Comparison of ENCODE assay signal across 24 mouse cellular contexts in genomic region chr14:98113106-98113505, GRCm38 (mm10). TPM values are rescaled to one million over a fixed set of nuclear protein-coding genes. Genes with fewer than 3 reads are reported as not detected.
DNase-seq lines count a peak whose midpoint lies in the region; ATAC-seq and TF ChIP-seq lines count a peak whose summit lies in the region.
"Had no signal": no experiment of that assay in that cellular context is flagged by ENCODE, and none has a peak within 500 bp of the region (broad histone marks: within the 10 kb centered on the region; RNA-seq: fewer than 3 reads in every experiment).

No protein-coding gene starts in this region.

- no peaks in the 10 kb centered on the region for H3K36me3 ChIP-seq in heart, embryonic 13.5 days
- H3K36me3 ChIP-seq in heart, postnatal 0 days (replicated peaks; ENCODE audit: control insufficient read depth, insufficient read depth, low read length) = no peaks in the 10 kb centered on the region
- H3K36me3 ChIP-seq in intestine, postnatal 0 days (ENCODE audit: control insufficient read depth, insufficient read depth) = no peaks in the 10 kb centered on the region
- H3K36me3 ChIP-seq: embryonic facial prominence, embryonic 15.5 days; intestine, embryonic 15.5 days had no signal

- no peaks in the 10 kb centered on the region for H3K9me3 ChIP-seq in heart, embryonic 13.5 days
- H3K9me3 ChIP-seq in heart, postnatal 0 days (replicated peaks; ENCODE audit: control insufficient read depth, low read length) = no peaks in the 10 kb centered on the region
- no peaks in the 10 kb centered on the region for H3K9me3 ChIP-seq in intestine, postnatal 0 days (ENCODE audit: control insufficient read depth)
- H3K9me3 ChIP-seq: embryonic facial prominence, embryonic 15.5 days; forebrain, embryonic 10.5 days; hindbrain, embryonic 10.5 days; intestine, embryonic 15.5 days had no signal

- WGBS in heart, embryonic 13.5 days = 51% methylated on average over 1 of the region's 1 CpGs
- WGBS in heart, postnatal 0 days = 12% methylated on average over 1 of the region's 1 CpGs
- WGBS in intestine, postnatal 0 days = 76% methylated on average over 1 of the region's 1 CpGs

- DNase-seq in heart, adult 9 months (ENCODE audit: low spot score in 2 of 2) = no peak
- DNase-seq in heart, postnatal 0 days (ENCODE audit: low spot score) = no peak
- no peak for DNase-seq in heart, postnatal 4 days
- no peak for DNase-seq in natural killer cell, adult 2 months (ENCODE audit: low spot score in 2 of 2)
- DNase-seq: adrenal gland, adult 8-10 months; adrenal gland, postnatal 36 days; cerebellum, adult 2 months; cerebellum, postnatal 14 days; embryo, embryonic 11 days; gastrocnemius, postnatal 36 days; heart, adult 18-20 months; heart, postnatal 10 days; kidney, adult 2 months had no signal

- H3K4me1 ChIP-seq in heart, embryonic 13.5 days = peaks cover 3% of the 10 kb centered on the region
- peaks cover 6% of the 10 kb centered on the region; the same call in 1 of the 2 replicates for H3K4me1 ChIP-seq in heart, postnatal 0 days (ENCODE audit: control insufficient read depth, insufficient read depth)
- H3K4me1 ChIP-seq in intestine, postnatal 0 days (replicated peaks; ENCODE audit: control insufficient read depth, insufficient read depth, low read length) = no peaks in the 10 kb centered on the region
- H3K4me1 ChIP-seq: embryonic facial prominence, embryonic 15.5 days; intestine, embryonic 15.5 days had no signal

- H3K4me3 ChIP-seq in heart, embryonic 13.5 days = no peak overlapping the region
- no peak overlapping the region for H3K4me3 ChIP-seq in heart, postnatal 0 days (ENCODE audit: low read depth, low read length)
- H3K4me3 ChIP-seq in intestine, postnatal 0 days (ENCODE audit: low read depth, low read length) = no peak overlapping the region
- H3K4me3 ChIP-seq: embryonic facial prominence, embryonic 15.5 days; erythroblast, embryonic 14.5 days; forebrain, embryonic 10.5 days; hindbrain, embryonic 10.5 days; intestine, embryonic 15.5 days had no signal

- no peaks in the 10 kb centered on the region for H3K27me3 ChIP-seq in heart, embryonic 13.5 days (replicated peaks)
- no peaks in the 10 kb centered on the region for H3K27me3 ChIP-seq in heart, postnatal 0 days (ENCODE audit: control insufficient read depth, insufficient read depth, low read length)
- H3K27me3 ChIP-seq in intestine, postnatal 0 days (replicated peaks; ENCODE audit: control insufficient read depth, insufficient read depth, low read length) = no peaks in the 10 kb centered on the region
- H3K27me3 ChIP-seq: CH12.LX; embryonic facial prominence, embryonic 15.5 days; intestine, embryonic 15.5 days had no signal

- TF ChIP-seq EP300 in heart, postnatal 0 days (IDR thresholded peaks at IDR 0.05; ENCODE audit: low read depth) = no peak

- H3K9ac ChIP-seq in heart, embryonic 13.5 days = no peak overlapping the region
- H3K9ac ChIP-seq in heart, postnatal 0 days (replicated peaks; ENCODE audit: low read depth, low read length) = no peak overlapping the region
- no peak overlapping the region for H3K9ac ChIP-seq in intestine, postnatal 0 days (ENCODE audit: low read depth, low read length)
- H3K9ac ChIP-seq: embryonic facial prominence, embryonic 15.5 days; hindbrain, embryonic 14.5 days; intestine, embryonic 15.5 days had no signal

- peak overlapping the region; percentile 25; the same call in 1 of the 2 replicates for H3K27ac ChIP-seq in heart, embryonic 13.5 days (replicated peaks)
- H3K27ac ChIP-seq in heart, postnatal 0 days (ENCODE audit: low read depth) = peak overlapping the region; percentile 10; the same call in 1 of the 2 replicates
- no peak overlapping the region for H3K27ac ChIP-seq in intestine, postnatal 0 days (ENCODE audit: low read depth, low read length)
- H3K27ac ChIP-seq: embryonic facial prominence, embryonic 15.5 days; forebrain, embryonic 10.5 days; hindbrain, embryonic 10.5 days; hindbrain, embryonic 14.5 days; intestine, embryonic 15.5 days had no signal

- no peak overlapping the region for H3K4me2 ChIP-seq in heart, embryonic 13.5 days
- no peak overlapping the region for H3K4me2 ChIP-seq in heart, postnatal 0 days (ENCODE audit: low read depth, low read length)
- no peak overlapping the region for H3K4me2 ChIP-seq in intestine, postnatal 0 days (replicated peaks; ENCODE audit: low read depth)
- H3K4me2 ChIP-seq: embryonic facial prominence, embryonic 15.5 days; hindbrain, embryonic 14.5 days; intestine, embryonic 15.5 days had no signal

- TF ChIP-seq CTCF in heart, postnatal 0 days (IDR thresholded peaks at IDR 0.05; ENCODE audit: low read depth) = no peak
- TF ChIP-seq CTCF in intestine, postnatal 0 days (IDR thresholded peaks at IDR 0.05; ENCODE audit: low read depth) = no peak

- no peak for ATAC-seq in heart, embryonic 13.5 days (ENCODE audit: extremely low read depth, insufficient number of reproducible peaks, low FRiP score, low TSS enrichment)
- ATAC-seq in heart, postnatal 0 days (ENCODE audit: insufficient read depth, low read depth) = no peak
- ATAC-seq in granulocyte monocyte progenitor cell, adult 5-6 weeks (replicated peaks; ENCODE audit: poor library complexity, severe bottlenecking) = 0 out of 2 replicates have a peak, but pooled peaks have one; percentile 31
- ATAC-seq in intestine, postnatal 0 days = no peak
- ATAC-seq: forebrain, embryonic 14.5 days; intestine, embryonic 15.5 days had no signal

RNA-seq across cellular contexts. Expression of gene Dach1, which starts 56.5 kb away (rescaled TPM):
- polyA plus RNA-seq in heart, embryonic 13.5 days (2015; fragmentation: Nextera tagmentation; extraction: Ambion mirVana) = 1.8 TPM in 2 replicates
- 1.6 and 2.5 TPM in 2 replicates for total RNA-seq in heart, postnatal 0 days (2014; rRNA removed; ENCODE audit: low replicate concordance)
- 1.5 and 1.6 TPM in 2 replicates for polyA plus RNA-seq in heart, postnatal 0 days (2015; fragmentation: Nextera tagmentation; extraction: Ambion mirVana)
- 10 to 100 TPM; 16.8 to 17.3 TPM for total RNA-seq in heart, postnatal 4 days (2021)
- 12.9 and 16.9 TPM in 2 replicates for total RNA-seq in granulocyte monocyte progenitor cell, adult 5-6 weeks (2014; fragmentation: Nextera tagmentation)
- 7.1 and 9.9 TPM in 2 replicates for total RNA-seq in granulocyte monocyte progenitor cell, adult 5-6 weeks (2017)
- 2.1 and 2.2 TPM in 2 replicates for polyA plus RNA-seq in intestine, postnatal 0 days (2015; fragmentation: Nextera tagmentation; extraction: Ambion mirVana)
- total RNA-seq: CH12.LX had no signal
- polyA plus RNA-seq: erythroblast, embryonic 14.5 days had no signal
